Mouse (Mus musculus) limb, embryonic 11.5 days (tissue): ENCODE results near the gene Utp15. TPM values are rescaled to one million over a fixed set of nuclear protein-coding genes. Genes with fewer than 3 reads are reported as not detected.

Experiments
- ATAC-seq: fragments of 200-750 bp; cut with Nextera tagmentation; 2 replicates; pipeline ENCODE4 v1.8.0; 2017; ENCODE audit warnings: low read depth; ENCODE audit not compliant: insufficient number of reproducible peaks, low FRiP score, low TSS enrichment
- DNase-seq: peaks from one replicate; pipeline ENCODE4 v3.0.0-alpha.2; 2015; ENCODE audit warnings: low spot score
- H3K27ac ChIP-seq: fragments of 300-500 bp; sonication (generic); replicated peaks from 2 replicates; pipeline ENCODE4 v1.5.1; 2014; ENCODE audit warnings: low read depth, mild to moderate bottlenecking, low read length
- H3K27me3 ChIP-seq: fragments of 300-500 bp; sonication (generic); 2 replicates; pipeline ENCODE4 v1.6.1; 2014; ENCODE audit warnings: mild to moderate bottlenecking, low read length, mixed read lengths; ENCODE audit not compliant: control insufficient read depth, insufficient read depth
- H3K36me3 ChIP-seq: fragments of 300-500 bp; sonication (generic); 2 replicates; pipeline ENCODE4 v1.6.1; 2014; ENCODE audit warnings: mild to moderate bottlenecking, low read length, moderate library complexity, mixed read lengths; ENCODE audit not compliant: control insufficient read depth, insufficient read depth
- H3K4me1 ChIP-seq: fragments of 300-500 bp; sonication (generic); 2 replicates; pipeline ENCODE4 v1.6.1; 2014; ENCODE audit warnings: low read length, mixed read lengths; ENCODE audit not compliant: control insufficient read depth, insufficient read depth
- H3K4me2 ChIP-seq: fragments of 300-500 bp; sonication (generic); 2 replicates; pipeline ENCODE4 v1.6.1; 2014; ENCODE audit warnings: low read depth, mild to moderate bottlenecking, moderate library complexity; ENCODE audit not compliant: severe bottlenecking
- H3K4me3 ChIP-seq: fragments of 300-500 bp; sonication (generic); 2 replicates; pipeline ENCODE4 v1.5.1; 2014; ENCODE audit warnings: low read depth, low read length
- H3K9ac ChIP-seq: fragments of 300-500 bp; sonication (generic); 2 replicates; pipeline ENCODE4 v1.6.1; 2014; ENCODE audit warnings: mild to moderate bottlenecking, low read length
- H3K9me3 ChIP-seq: fragments of 300-500 bp; sonication (generic); 2 replicates; pipeline ENCODE4 v1.6.1; 2016; ENCODE audit warnings: low read length; ENCODE audit not compliant: control insufficient read depth
- WGBS: fragments of 180-500 bp; shearing (Covaris S2); extraction: QIAGEN DNeasy Blood & Tissue Kit; methylation state at CpG from one replicate; pipeline ENCODE4 v1.1.7; 2014; 5-methylcytosine and 5-hydroxymethylcytosine counted together
- polyA plus RNA-seq: library from polyadenylated mRNA; unstranded; fragments of >200 nt; fragmentation: Nextera tagmentation; extraction: Ambion mirVana; gene quantifications from 2 replicates; pipeline ENCODE4 v1.2.1, GENCODE M21; 2014

The Utp15 gene
- polyA plus RNA-seq, 1 experiment from 2014 or later = 45.4 TPM

GRCm38 (mm10) chr13:98297883-98298482 lies 35.1 kb upstream of the Utp15 start:
- Histone ChIP-seq H3K4me2 (no peak overlapping the region), H3K27ac (no peak overlapping the region), H3K9ac (no peak overlapping the region), H3K4me3 (no peak overlapping the region), H3K9me3 (no peaks in the 10 kb centered on the region), H3K27me3 (no peaks in the 10 kb centered on the region), H3K36me3 (no peaks in the 10 kb centered on the region), H3K4me1 (no peaks in the 10 kb centered on the region)
- no peak for DNase-seq
- ATAC-seq = no peak
- 93% methylated on average over 6 of the region's 6 CpGs for WGBS

- no peak overlapping the region for H3K27ac ChIP-seq
- H3K9me3 ChIP-seq = no peaks in the 10 kb centered on the region
- H3K4me2 ChIP-seq = no peak overlapping the region
- DNase-seq (no peak), ATAC-seq (no peak)
- no peaks in the 10 kb centered on the region for H3K36me3 ChIP-seq
- no peaks in the 10 kb centered on the region for H3K27me3 ChIP-seq
- no peaks in the 10 kb centered on the region for H3K4me1 ChIP-seq
- H3K9ac ChIP-seq = no peak overlapping the region
- WGBS = 57% methylated on average over 5 of the region's 5 CpGs
- no peak overlapping the region for H3K4me3 ChIP-seq
Measured at GRCm38 (mm10) chr13:98296072-98296471, 33.2 kb upstream of the Utp15 start.

GRCm38 (mm10) chr13:98291712-98292111 lies 28.9 kb upstream of the Utp15 start:
- Histone ChIP-seq H3K4me1 (no peaks in the 10 kb centered on the region), H3K9me3 (no peaks in the 10 kb centered on the region), H3K4me3 (no peak overlapping the region), H3K9ac (no peak overlapping the region), H3K36me3 (no peaks in the 10 kb centered on the region), H3K27me3 (no peaks in the 10 kb centered on the region), H3K4me2 (no peak overlapping the region), H3K27ac (no peak overlapping the region)
- no peak for ATAC-seq
- DNase-seq = no peak
- 74% methylated on average over 8 of the region's 8 CpGs for WGBS

- Histone ChIP-seq H3K27ac (no peak overlapping the region), H3K4me1 (no peaks in the 10 kb centered on the region), H3K36me3 (no peaks in the 10 kb centered on the region), H3K9me3 (no peaks in the 10 kb centered on the region), H3K4me3 (no peak overlapping the region), H3K27me3 (no peaks in the 10 kb centered on the region), H3K4me2 (no peak overlapping the region), H3K9ac (no peak overlapping the region)
- DNase-seq = no peak
- ATAC-seq = no peak
- 41% methylated on average over 2 of the region's 2 CpGs for WGBS
Measured at GRCm38 (mm10) chr13:98290719-98291118, 27.9 kb upstream of the Utp15 start.

- no peak overlapping the region for H3K27ac ChIP-seq
- no peaks in the 10 kb centered on the region for H3K9me3 ChIP-seq
- H3K9ac ChIP-seq = no peak overlapping the region
- H3K4me3 ChIP-seq = no peak overlapping the region
- no peak for ATAC-seq
- no peak for DNase-seq
- H3K36me3 ChIP-seq = no peaks in the 10 kb centered on the region
- no peak overlapping the region for H3K4me2 ChIP-seq
- 78% methylated on average over 12 of the region's 12 CpGs for WGBS
- H3K27me3 ChIP-seq = no peaks in the 10 kb centered on the region
- H3K4me1 ChIP-seq = no peaks in the 10 kb centered on the region
Measured at GRCm38 (mm10) chr13:98280990-98281650, 18.3 kb upstream of the Utp15 start.

- Histone ChIP-seq H3K36me3 (no peaks in the 10 kb centered on the region), H3K4me3 (no peak within 1 kb of the TSS), H3K27me3 (no peaks in the 10 kb centered on the region), H3K4me1 (no peaks in the 10 kb centered on the region), H3K4me2 (no peak within 1 kb of the TSS), H3K9ac (no peak within 1 kb of the TSS), H3K27ac (no peak within 1 kb of the TSS), H3K9me3 (no peaks in the 10 kb centered on the region)
- ATAC-seq (no peak), DNase-seq (no peak)
- 73% methylated on average over 5 of the region's 5 CpGs for WGBS
Measured at GRCm38 (mm10) chr13:98279686-98280085, 16.8 kb upstream of the Utp15 start, which contains the start of gene Gm21976. TSS of gene Gm21976 (plus strand) at chr13:98279887.

GRCm38 (mm10) chr13:98277501-98277900 lies 14.7 kb upstream of the Utp15 start:
- WGBS = 88% methylated on average over 2 of the region's 2 CpGs
- no peak overlapping the region for H3K4me2 ChIP-seq
- H3K4me3 ChIP-seq = no peak overlapping the region
- H3K9ac ChIP-seq = no peak overlapping the region
- H3K27ac ChIP-seq = no peak overlapping the region
- no peaks in the 10 kb centered on the region for H3K4me1 ChIP-seq
- DNase-seq = no peak
- no peaks in the 10 kb centered on the region for H3K27me3 ChIP-seq
- H3K36me3 ChIP-seq = no peaks in the 10 kb centered on the region
- H3K9me3 ChIP-seq = no peaks in the 10 kb centered on the region
- ATAC-seq = no peak

- DNase-seq = no peak
- H3K4me1 ChIP-seq = no peaks in the 10 kb centered on the region
Measured at GRCm38 (mm10) chr13:98276253-98276652, 13.4 kb upstream of the Utp15 start.

More at GRCm38 (mm10) chr13:98276253-98276652, 13.4 kb upstream of the Utp15 start:
- Histone ChIP-seq H3K4me2 (no peak overlapping the region), H3K27me3 (no peaks in the 10 kb centered on the region), H3K36me3 (no peaks in the 10 kb centered on the region; the same call in 1 of the 2 replicates), H3K4me3 (no peak overlapping the region), H3K9me3 (no peaks in the 10 kb centered on the region), H3K27ac (no peak overlapping the region), H3K9ac (no peak overlapping the region)
- no peak for ATAC-seq
- 89% methylated on average over 7 of the region's 7 CpGs for WGBS
